Mouse (Mus musculus) thymus, postnatal 14 days (tissue): ENCODE results near the gene Tm9sf2.
"Not testable (repeated sequence)": the region's sequence is repeated elsewhere in the genome, so short reads cannot be mapped to it uniquely, and the experiment has no call there.

Experiments used
- DNase-seq: peaks from one replicate; pipeline ENCODE4 v3.0.0; 2021

Tm9sf2 gene

GRCm38 (mm10) chr14:122106822-122107468 is at the start of gene Tm9sf2:
Gene Tm9sf2 (plus strand): TSS chr14:122107038.
- peak; percentile 96 for DNase-seq

- DNase-seq: no peak
Observed at GRCm38 (mm10) chr14:122057941-122058346, 48.9 kb upstream of the Tm9sf2 start.

GRCm38 (mm10) chr14:122060642-122061041 is 46.2 kb upstream of the Tm9sf2 start:
- DNase-seq: peak; percentile 92

GRCm38 (mm10) chr14:122061376-122061775 is 45.5 kb upstream of the Tm9sf2 start:
- no peak for DNase-seq

- peak; percentile 50 for DNase-seq
Observed at GRCm38 (mm10) chr14:122062411-122063090, 44.3 kb upstream of the Tm9sf2 start.

GRCm38 (mm10) chr14:122063599-122063998 is 43.2 kb upstream of the Tm9sf2 start:
- peak; percentile 53 for DNase-seq

GRCm38 (mm10) chr14:122064519-122064918 is 42.3 kb upstream of the Tm9sf2 start:
- peak; percentile 88 for DNase-seq

GRCm38 (mm10) chr14:122066243-122066642 is 40.6 kb upstream of the Tm9sf2 start:
- DNase-seq: peak; percentile 80

- DNase-seq: not testable (repeated sequence)
Observed at GRCm38 (mm10) chr14:122068036-122068435, 38.8 kb upstream of the Tm9sf2 start.

- no peak for DNase-seq
Observed at GRCm38 (mm10) chr14:122068801-122069695, 37.8 kb upstream of the Tm9sf2 start.

GRCm38 (mm10) chr14:122069948-122070347 is 36.9 kb upstream of the Tm9sf2 start:
- peak; percentile 45 for DNase-seq

- peak; percentile 58 for DNase-seq
Observed at GRCm38 (mm10) chr14:122073422-122073821, 33.4 kb upstream of the Tm9sf2 start.

GRCm38 (mm10) chr14:122074360-122074759 is 32.5 kb upstream of the Tm9sf2 start:
- no peak for DNase-seq

- peak; percentile 38 for DNase-seq
Observed at GRCm38 (mm10) chr14:122075485-122076200, 31.2 kb upstream of the Tm9sf2 start.

- DNase-seq: no peak
Observed at GRCm38 (mm10) chr14:122077017-122077416, 29.8 kb upstream of the Tm9sf2 start.

- peak; percentile 82 for DNase-seq
Observed at GRCm38 (mm10) chr14:122079428-122079827, 27.4 kb upstream of the Tm9sf2 start.

GRCm38 (mm10) chr14:122079921-122080320 is 26.9 kb upstream of the Tm9sf2 start:
- DNase-seq: no peak

- DNase-seq: no peak
Observed at GRCm38 (mm10) chr14:122081308-122081707, 25.5 kb upstream of the Tm9sf2 start.

- DNase-seq: no peak
Observed at GRCm38 (mm10) chr14:122083499-122083898, 23.3 kb upstream of the Tm9sf2 start.

GRCm38 (mm10) chr14:122087956-122088355 is 18.9 kb upstream of the Tm9sf2 start:
- DNase-seq: no peak

- no peak for DNase-seq
Observed at GRCm38 (mm10) chr14:122092363-122092762, 14.5 kb upstream of the Tm9sf2 start.

- no peak for DNase-seq
Observed at GRCm38 (mm10) chr14:122096331-122096730, 10.5 kb upstream of the Tm9sf2 start.

GRCm38 (mm10) chr14:122099584-122099983 is 7.3 kb upstream of the Tm9sf2 start:
- DNase-seq: no peak
